ENCODE assay signal across 12 mouse cellular contexts in genomic region chr4:116781366-116781765, GRCm38 (mm10).
"Had no signal": no experiment of that assay in that cellular context is flagged by ENCODE, and none has a peak within 500 bp of the region (broad histone marks: within the 10 kb centered on the region; RNA-seq: fewer than 3 reads in every experiment).

No protein-coding gene starts in this region.

- H3K9me3 ChIP-seq: limb, embryonic 15.5 days; liver, embryonic 12.5 days; midbrain, embryonic 15.5 days had no signal

- H3K36me3 ChIP-seq: limb, embryonic 15.5 days; liver, embryonic 12.5 days; midbrain, embryonic 15.5 days had no signal

- H3K27me3 ChIP-seq: limb, embryonic 15.5 days; liver, embryonic 12.5 days; midbrain, embryonic 15.5 days had no signal

- H3K4me1 ChIP-seq: limb, embryonic 15.5 days; liver, embryonic 12.5 days; midbrain, embryonic 15.5 days had no signal

- H3K4me3 ChIP-seq: limb, embryonic 15.5 days; liver, embryonic 12.5 days; midbrain, embryonic 15.5 days had no signal

- H3K27ac ChIP-seq: kidney, postnatal 0 days; limb, embryonic 15.5 days; liver, embryonic 12.5 days; midbrain, embryonic 15.5 days; stomach, postnatal 0 days had no signal

- H3K4me2 ChIP-seq: limb, embryonic 15.5 days; liver, embryonic 12.5 days; lung, embryonic 14.5 days; midbrain, embryonic 15.5 days had no signal

- ATAC-seq: liver, embryonic 12.5 days; midbrain, embryonic 15.5 days had no signal

- DNase-seq: kidney, adult 11 months; kidney, adult 9 months; kidney, postnatal 36 days; lung, embryonic 14.5 days; lung, postnatal 10 days; lung, postnatal 4 days; right cerebral cortex, postnatal 25 days had no signal

- H3K9ac ChIP-seq: limb, embryonic 15.5 days; liver, embryonic 12.5 days; lung, embryonic 14.5 days; midbrain, embryonic 15.5 days had no signal
